Mouse (Mus musculus) intestine, postnatal 0 days (tissue): ENCODE data around the gene Scd1. TPM values are rescaled to one million over a fixed set of nuclear protein-coding genes. Genes with fewer than 3 reads are reported as not detected.

Experiments
- ATAC-seq: fragments of 200-750 bp; cut with Nextera tagmentation; 2 replicates; pipeline ENCODE4 v1.8.0; 2017; ENCODE audit warnings: mild to moderate bottlenecking, moderate TSS enrichment, moderate library complexity
- H3K27ac ChIP-seq: fragments of 300-500 bp; sonication (generic); 2 replicates; pipeline ENCODE4 v1.5.1; 2014; ENCODE audit warnings: mild to moderate bottlenecking, low read depth, low read length, moderate library complexity
- H3K27me3 ChIP-seq: fragments of 300-500 bp; sonication (generic); replicated peaks from 2 replicates; pipeline ENCODE4 v1.6.1; 2014; ENCODE audit warnings: low read length, mixed read lengths; ENCODE audit not compliant: control insufficient read depth, insufficient read depth
- H3K36me3 ChIP-seq: fragments of 300-500 bp; sonication (generic); 2 replicates; pipeline ENCODE4 v1.6.1; 2014; ENCODE audit warnings: mild to moderate bottlenecking, moderate library complexity; ENCODE audit not compliant: control insufficient read depth, insufficient read depth
- H3K4me1 ChIP-seq: fragments of 300-500 bp; sonication (generic); replicated peaks from 2 replicates; pipeline ENCODE4 v1.6.1; 2014; ENCODE audit warnings: antibody characterized with exemption, low read length, mixed read lengths; ENCODE audit not compliant: control insufficient read depth, insufficient read depth
- H3K4me2 ChIP-seq: fragments of 300-500 bp; sonication (generic); replicated peaks from 2 replicates; pipeline ENCODE4 v1.6.1; 2014; ENCODE audit warnings: low read depth, mild to moderate bottlenecking, moderate library complexity
- H3K4me3 ChIP-seq: fragments of 300-500 bp; sonication (generic); 2 replicates; pipeline ENCODE4 v1.5.1; 2014; ENCODE audit warnings: low read depth, low read length
- H3K9ac ChIP-seq: fragments of 300-500 bp; sonication (generic); 2 replicates; pipeline ENCODE4 v1.6.1; 2014; ENCODE audit warnings: mild to moderate bottlenecking, low read depth, low read length
- H3K9me3 ChIP-seq: fragments of 300-500 bp; sonication (generic); 2 replicates; pipeline ENCODE4 v1.6.1; 2016; ENCODE audit warnings: mixed run types; ENCODE audit not compliant: control insufficient read depth
- CTCF ChIP-seq: sonication (generic); IDR thresholded peaks from 2 replicates; pipeline ENCODE4 v1.5.1; 2016; ENCODE audit warnings: low read depth, mild to moderate bottlenecking, control low read depth, antibody characterized with exemption, moderate library complexity
- WGBS: fragments of 180-500 bp; shearing (Covaris S2); extraction: QIAGEN DNeasy Blood & Tissue Kit; methylation state at CpG from one replicate; pipeline ENCODE4 v1.1.7; 2014; 5-methylcytosine and 5-hydroxymethylcytosine counted together
- polyA plus RNA-seq: library from polyadenylated mRNA; unstranded; fragments of >200 nt; fragmentation: Nextera tagmentation; extraction: Ambion mirVana; gene quantifications from 2 replicates; pipeline ENCODE4 v1.2.1, GENCODE M21; 2015

Gene Scd1
- 1.5 and 2.6 TPM in 2 replicates for polyA plus RNA-seq

- no peak for TF ChIP-seq CTCF
- under 1% methylated on average over 35 of the region's 35 CpGs for WGBS
- H3K9me3 ChIP-seq: no peaks in the 10 kb centered on the region
- H3K4me2 ChIP-seq: peak within 1 kb of the TSS; percentile 79
- peak within 1 kb of the TSS; percentile 42; the same call in 1 of the 2 replicates for H3K9ac ChIP-seq
- H3K27me3 ChIP-seq: no peaks in the 10 kb centered on the region
- no peaks in the 10 kb centered on the region; the same call in 1 of the 2 replicates for H3K36me3 ChIP-seq
- ATAC-seq: peak; percentile 66
- peak within 1 kb of the TSS; percentile 42 for H3K4me3 ChIP-seq
- H3K4me1 ChIP-seq: peaks cover 3% of the 10 kb centered on the region
- H3K27ac ChIP-seq: peak within 1 kb of the TSS; percentile 50; the same call in 1 of the 2 replicates
Observed at GRCm38 (mm10) chr19:44407341-44408222, at the start of gene Scd1. TSS of gene Scd1 (minus strand) at chr19:44407879.

- H3K9me3 ChIP-seq: no peaks in the 10 kb centered on the region
- no peak overlapping the region for H3K4me3 ChIP-seq
- no peaks in the 10 kb centered on the region for H3K4me1 ChIP-seq
- no peak overlapping the region for H3K4me2 ChIP-seq
- H3K36me3 ChIP-seq: no peaks in the 10 kb centered on the region
- ATAC-seq: no peak
- no peak for TF ChIP-seq CTCF
- 0 out of 2 replicates have a peak, but pooled peaks cover 3% of the 10 kb centered on the region for H3K27me3 ChIP-seq
- H3K9ac ChIP-seq: no peak overlapping the region
- H3K27ac ChIP-seq: no peak overlapping the region
- 44% methylated on average over 8 of the region's 8 CpGs for WGBS
Observed at GRCm38 (mm10) chr19:44455356-44455755, 47.7 kb upstream of the Scd1 start.

GRCm38 (mm10) chr19:44454862-44455261 is 47.2 kb upstream of the Scd1 start:
- TF ChIP-seq CTCF: no peak
- no peaks in the 10 kb centered on the region for H3K36me3 ChIP-seq
- no peaks in the 10 kb centered on the region for H3K4me1 ChIP-seq
- H3K9me3 ChIP-seq: no peaks in the 10 kb centered on the region
- H3K9ac ChIP-seq: no peak overlapping the region
- WGBS: 89% methylated on average over 6 of the region's 6 CpGs
- no peak overlapping the region for H3K27ac ChIP-seq
- 0 out of 2 replicates have a peak, but pooled peaks cover 3% of the 10 kb centered on the region for H3K27me3 ChIP-seq
- ATAC-seq: no peak
- no peak overlapping the region for H3K4me2 ChIP-seq
- H3K4me3 ChIP-seq: no peak overlapping the region

- TF ChIP-seq CTCF: no peak
- no peaks in the 10 kb centered on the region for H3K27me3 ChIP-seq
- no peaks in the 10 kb centered on the region for H3K9me3 ChIP-seq
- no peak overlapping the region for H3K9ac ChIP-seq
- no peaks in the 10 kb centered on the region for H3K36me3 ChIP-seq
- no peak overlapping the region for H3K27ac ChIP-seq
- no peak overlapping the region for H3K4me3 ChIP-seq
- H3K4me2 ChIP-seq: no peak overlapping the region
- no peak for ATAC-seq
- WGBS: 79% methylated on average over 4 of the region's 4 CpGs
- H3K4me1 ChIP-seq: no peaks in the 10 kb centered on the region
Observed at GRCm38 (mm10) chr19:44447927-44448326, 40.2 kb upstream of the Scd1 start.

- WGBS: 80% methylated on average over 3 of the region's 3 CpGs
- no peak for TF ChIP-seq CTCF
- no peak for ATAC-seq
- H3K27ac ChIP-seq: no peak overlapping the region
- H3K36me3 ChIP-seq: no peaks in the 10 kb centered on the region
- no peaks in the 10 kb centered on the region for H3K27me3 ChIP-seq
- no peak overlapping the region for H3K4me3 ChIP-seq
- H3K9me3 ChIP-seq: no peaks in the 10 kb centered on the region
- no peak overlapping the region for H3K9ac ChIP-seq
- H3K4me1 ChIP-seq: no peaks in the 10 kb centered on the region
- H3K4me2 ChIP-seq: no peak overlapping the region
Observed at GRCm38 (mm10) chr19:44445755-44446154, 38.1 kb upstream of the Scd1 start.

- H3K36me3 ChIP-seq: no peaks in the 10 kb centered on the region
- H3K9ac ChIP-seq: no peak overlapping the region
- TF ChIP-seq CTCF: peak; percentile 10; the same call in 1 of the 2 replicates
- no peak overlapping the region for H3K4me2 ChIP-seq
- no peaks in the 10 kb centered on the region for H3K27me3 ChIP-seq
- H3K4me3 ChIP-seq: no peak overlapping the region
- H3K9me3 ChIP-seq: no peaks in the 10 kb centered on the region
- no peaks in the 10 kb centered on the region for H3K4me1 ChIP-seq
- H3K27ac ChIP-seq: no peak overlapping the region
- 28% methylated on average over 4 of the region's 4 CpGs for WGBS
- no peak for ATAC-seq
Observed at GRCm38 (mm10) chr19:44439302-44439701, 31.6 kb upstream of the Scd1 start.
